Mouse (Mus musculus) G1E (cell line): ENCODE measurements at regions not wholly inside any gene's neighbourhood (a gene's known extent, or its start where the extent isn't known, plus 50 kb on each side); places are given as distances from the start of the nearest gene placed in this dataset.

Experiments used
- CTCF ChIP-seq: IDR thresholded peaks from 2 replicates; pipeline ENCODE4 v1.5.1; 2012; ENCODE audit warnings: low read depth, low read length, inconsistent platforms, mixed read lengths
- GATA1 ChIP-seq: IDR thresholded peaks from 2 replicates; pipeline ENCODE4 v1.6.1; 2012; ENCODE audit warnings: borderline replicate concordance, low read length, inconsistent platforms, mixed read lengths
- GATA2 ChIP-seq: IDR thresholded peaks from 2 replicates; pipeline ENCODE4 v1.6.1; 2012; ENCODE audit warnings: low read depth, low read length, inconsistent platforms, borderline replicate concordance
- POLR2AphosphoS5 ChIP-seq: IDR thresholded peaks from 2 replicates; pipeline ENCODE4 v1.6.1; 2012; ENCODE audit warnings: low read depth, low read length, inconsistent platforms; ENCODE audit not compliant: insufficient replicate concordance
- TAL1 ChIP-seq: conservative IDR thresholded peaks from 2 replicates; pipeline ENCODE4 v1.6.1; 2012; ENCODE audit warnings: low read depth, low read length, inconsistent platforms, mixed read lengths

DNA sequence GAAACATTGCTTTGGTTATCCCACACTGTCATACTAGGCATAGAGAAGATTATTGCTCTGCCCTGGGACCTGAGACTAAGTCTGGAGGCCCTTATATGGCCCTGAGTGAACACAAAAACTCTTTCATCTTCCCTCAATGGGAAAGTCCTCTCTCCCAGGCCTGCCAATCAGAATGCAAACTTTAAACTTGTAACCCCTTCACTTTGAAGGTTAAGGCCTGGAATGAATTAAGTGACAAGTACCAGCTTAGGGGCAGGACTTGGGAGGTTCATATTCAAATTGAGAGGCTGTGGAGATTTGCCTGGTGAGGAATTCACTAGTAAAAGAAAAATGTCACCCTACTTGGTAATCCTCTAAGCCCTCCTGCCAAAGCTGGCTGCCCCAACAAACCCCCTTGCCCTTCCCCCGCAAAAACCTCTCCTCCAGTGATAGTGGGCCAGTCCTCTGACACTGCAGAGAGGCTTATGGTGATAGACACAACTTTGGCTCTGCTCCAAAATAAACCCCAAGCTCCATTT is 120.4 kb upstream of the Thpo start:
- no peak for TF ChIP-seq CTCF
- TF ChIP-seq TAL1, result no peak
- no peak for TF ChIP-seq GATA1
- TF ChIP-seq GATA2, result no peak
- no peak for TF ChIP-seq POLR2AphosphoS5
